In genomic region chr11:98438331-98439158, GRCm38 (mm10) we compare ENCODE assay signal across 8 mouse cellular contexts. TPM values are rescaled to one million over a fixed set of nuclear protein-coding genes. Genes with fewer than 3 reads are reported as not detected.
DNase-seq lines count a peak whose midpoint lies in the region; ATAC-seq and TF ChIP-seq lines count a peak whose summit lies in the region.

Mien1 (minus strand) TSS chr11:98438991.

- peak within 1 kb of the TSS; percentile 63 for H3K9ac ChIP-seq in hindbrain, embryonic 14.5 days

- H3K27ac ChIP-seq in hindbrain, embryonic 14.5 days, result peak within 1 kb of the TSS; percentile 76; the same call in 1 of the 2 replicates

- H3K36me3 ChIP-seq in hindbrain, embryonic 14.5 days (replicated peaks; ENCODE audit: control insufficient read depth, insufficient read depth), result peaks cover 15% of the 10 kb centered on the region; the same call in 1 of the 2 replicates

- peak within 1 kb of the TSS; percentile 85 for H3K4me2 ChIP-seq in hindbrain, embryonic 14.5 days (replicated peaks)

- no peaks in the 10 kb centered on the region; the same call in 1 of the 2 replicates for H3K4me1 ChIP-seq in hindbrain, embryonic 14.5 days (replicated peaks; ENCODE audit: control insufficient read depth, insufficient read depth, low read length)

- peak; percentile 82 for ATAC-seq in Patski
- ATAC-seq in hindbrain, embryonic 14.5 days (ENCODE audit: low FRiP score), result peak; percentile 89

- in situ Hi-C loops in Patski (cut with MboI; ENCODE audit: low pct_unique_long_range_greater_than_20kb), result loop anchor here (5.0 kb wide), 1 partner anchor 96 kb away; no protein-coding TSS in a partner anchor

- DNase-seq in Patski (ENCODE audit: low read depth, low spot score), result peak; percentile 63
- DNase-seq in cerebellum, postnatal 14 days, result peak; percentile 99
- peak; percentile 94 to 97 for DNase-seq in frontal cortex, postnatal 25 days (ENCODE audit: low spot score in 2 of 2)
- peak; percentile 97 for DNase-seq in hindbrain, embryonic 14.5 days (ENCODE audit: low spot score)
- peak; percentile 94 to 95 for DNase-seq in layer of hippocampus, postnatal 36 days
- peak; percentile 94 for DNase-seq in lung, postnatal 36 days
- DNase-seq in retina, postnatal 1 day, result peak; percentile 93
- peak; percentile 93 to 99 for DNase-seq in urinary bladder, adult 18-20 months (ENCODE audit: low spot score in 2 of 2)

- POLR2A ChIA-PET in Patski (lab: Charles Lee), result interaction anchor here (0.6 to 2.1 kb wide), 4 partner anchors 22 to 91 kb away, joined by 3 to 9 read pairs (median 5); partner anchors contain the start of genes Erbb2, Pnmt and Ppp1r1b

- CTCF ChIA-PET in Patski (lab: Charles Lee), result interaction anchor here (0.7 to 1.8 kb wide), 10 partner anchors 10 to 96 kb away, joined by 3 to 17 read pairs (median 6); partner anchors contain the start of gene Erbb2

- TF ChIP-seq CTCF in Patski (IDR thresholded peaks at IDR 0.05), result peak; percentile 99

- 3% methylated on average over 43 of the region's 43 CpGs for WGBS in hindbrain, embryonic 14.5 days

- H3K4me3 ChIP-seq in hindbrain, embryonic 14.5 days (replicated peaks; ENCODE audit: low read length), result peak within 1 kb of the TSS; percentile 69

- no peaks in the 10 kb centered on the region for H3K27me3 ChIP-seq in Patski
- no peaks in the 10 kb centered on the region for H3K27me3 ChIP-seq in hindbrain, embryonic 14.5 days (ENCODE audit: control insufficient read depth, insufficient read depth, low read length)

- H3K9me3 ChIP-seq in hindbrain, embryonic 14.5 days (ENCODE audit: control insufficient read depth, low read length), result no peaks in the 10 kb centered on the region

RNA-seq across cellular contexts. Expression of gene Mien1, which starts in this region (rescaled TPM):
- polyA plus RNA-seq in Patski (2021), result 100 TPM
- polyA plus RNA-seq in hindbrain, embryonic 14.5 days (2014; fragmentation: Nextera tagmentation; extraction: Ambion mirVana), result 242 and 256 TPM in 2 replicates
- total RNA-seq in layer of hippocampus, postnatal 36 days (2021), result 10 to 100 TPM; 97.9 to 99.2 TPM

Comparison
In these comparisons a context has a peak if more than half of its experiments do, and no peak if none do; other contexts are left out.
1. Peak in every context shown above with its lines: DNase-seq, ATAC-seq, H3K4me3 ChIP-seq and H3K27ac ChIP-seq.